Mouse (Mus musculus) right cerebral cortex, adult 2 months (tissue): Measurements from ENCODE around the gene Vmn2r65.

Source experiments
- DNase-seq, 2 experiments: peaks; one replicate each; pipeline ENCODE4 v3.0.0; 2021 to 2022; ENCODE audit warnings: low spot score in 2 of 2

Gene Vmn2r65

DNA sequence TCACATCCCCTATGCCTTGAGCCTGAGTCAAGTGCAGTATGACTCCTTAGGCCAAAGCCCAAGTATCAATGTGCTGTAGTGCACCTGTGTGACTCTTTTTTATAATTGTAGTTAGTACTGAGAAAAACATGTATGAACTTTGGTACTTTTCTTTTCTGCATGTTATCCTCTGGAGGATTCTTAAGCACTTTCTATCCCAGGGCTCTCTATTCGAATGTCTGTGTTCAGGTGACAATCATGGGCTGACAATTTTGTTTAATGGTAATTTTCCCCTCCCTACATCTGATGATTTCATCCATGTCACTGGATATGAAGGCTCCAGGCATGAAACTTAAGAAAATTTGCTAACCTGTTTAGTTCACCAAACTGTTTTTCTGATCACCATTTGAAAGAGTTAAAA, at the start of gene Vmn2r65:
Gene Vmn2r65, minus strand, starts transcription at position 101 of the 400 bp plus-strand sequence.
- DNase-seq = no peak

GRCm38 (mm10) chr7:85012168-85012567, 48.3 kb upstream of the Vmn2r65 start, which contains the start of gene Vmn2r66:
Vmn2r66 (minus strand) TSS chr7:85012268.
- no peak for DNase-seq

- DNase-seq = no peak
Observed at GRCm38 (mm10) chr7:84996694-84997093, 32.8 kb upstream of the Vmn2r65 start.
